Mouse (Mus musculus) erythroblast, embryonic 14.5 days (primary cell): ENCODE data around the gene Slc35g3.

Source experiments
- GATA1 ChIP-seq: IDR thresholded peaks from 2 replicates; pipeline ENCODE4 v1.6.1; 2012; ENCODE audit warnings: low read length, inconsistent platforms, mixed read lengths
- TAL1 ChIP-seq: IDR thresholded peaks from 3 replicates; pipeline ENCODE4 v1.6.1; 2012; ENCODE audit warnings: low read length, inconsistent platforms, mixed read lengths

GRCm38 (mm10) chr11:69763551-69763950 lies 1.8 kb upstream of the Slc35g3 start:
- no peak for TF ChIP-seq TAL1
- TF ChIP-seq GATA1, result no peak
